Comparison of ENCODE assay signal across 8 mouse cellular contexts in the genomic region with DNA sequence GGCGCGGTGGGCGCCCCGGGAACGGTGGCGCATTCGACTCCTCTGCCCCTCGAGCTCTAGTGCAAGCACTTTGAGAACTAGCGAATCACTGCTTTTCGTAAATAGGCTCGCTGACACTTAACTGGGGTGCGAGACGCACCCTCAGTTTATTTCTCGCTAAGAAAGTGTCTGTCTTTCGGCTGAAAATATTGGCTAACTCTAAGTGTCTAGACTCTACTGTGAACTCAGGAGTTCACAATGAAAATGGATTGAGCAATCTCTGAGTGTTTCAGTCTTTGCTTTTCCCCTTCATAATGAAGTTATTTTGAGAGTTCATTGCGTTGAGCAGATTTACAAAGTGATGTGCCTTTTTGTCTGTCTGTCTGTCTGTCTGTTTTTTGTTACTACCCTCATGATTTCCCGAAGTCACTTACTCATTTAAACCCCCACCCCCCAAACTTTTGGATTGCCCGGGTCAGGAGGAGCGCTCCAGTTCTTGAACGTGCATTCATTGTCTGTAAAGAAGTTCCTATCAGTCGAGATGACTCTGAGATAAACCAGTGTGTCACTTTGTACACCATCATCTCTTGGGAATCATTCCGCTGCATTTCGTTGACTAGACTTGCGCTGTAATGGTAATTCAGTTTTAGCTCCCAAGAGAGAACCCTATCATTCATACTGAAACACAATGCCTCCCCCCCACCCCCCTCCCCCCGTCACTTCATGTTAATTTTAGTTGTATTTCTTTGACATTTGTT. TPM values are rescaled to one million over a fixed set of nuclear protein-coding genes. Genes with fewer than 3 reads are reported as not detected.
DNase-seq lines count a peak whose midpoint lies in the region; ATAC-seq and TF ChIP-seq lines count a peak whose summit lies in the region.

No protein-coding gene starts in this region.

- H3K27ac ChIP-seq in liver, adult 2 months (replicated peaks; ENCODE audit: insufficient read depth, low read depth, low read length), result peak overlapping the region; percentile 72
- peak overlapping the region; percentile 93 for H3K27ac ChIP-seq in midbrain, embryonic 15.5 days

- no peak for TF ChIP-seq POLR2A in liver, adult 2 months (IDR thresholded peaks at IDR 0.05; ENCODE audit: extremely low read depth, insufficient read depth, low read length)

- no peaks in the 10 kb centered on the region for H3K9me3 ChIP-seq in midbrain, embryonic 15.5 days

- no peak for TF ChIP-seq CTCF in liver, adult 2 months (IDR thresholded peaks at IDR 0.05; ENCODE audit: low read depth, low read length)

- DNase-seq in liver, adult 2 months (ENCODE audit: extremely low read depth, low read depth, low spot score), result peak; percentile 79
- DNase-seq in liver, result no peak
- DNase-seq in embryo, embryonic 10 days (ENCODE audit: low spot score), result peak; percentile 35
- DNase-seq in induced T-regulatory cell, adult 2 months (ENCODE audit: low read depth), result peak; percentile 68
- DNase-seq in gastrocnemius, postnatal 10 days, result no peak
- no peak for DNase-seq in adrenal gland, postnatal 10 days
- DNase-seq in natural killer cell, adult 2 months (ENCODE audit: low spot score in 2 of 2), result no peak

- H3K4me2 ChIP-seq in midbrain, embryonic 15.5 days, result peak overlapping the region; percentile 94

- H3K27me3 ChIP-seq in liver, adult 2 months (ENCODE audit: control insufficient read depth, insufficient read depth, low read length), result no peaks in the 10 kb centered on the region
- no peaks in the 10 kb centered on the region for H3K27me3 ChIP-seq in midbrain, embryonic 15.5 days (replicated peaks)

- H3K4me1 ChIP-seq in liver, adult 2 months (ENCODE audit: control insufficient read depth, insufficient read depth, low read length), result peaks cover 20% of the 10 kb centered on the region
- peaks cover 15% of the 10 kb centered on the region for H3K4me1 ChIP-seq in midbrain, embryonic 15.5 days

- WGBS in liver, adult 2 months, result 4% methylated on average over 24 of the region's 25 CpGs
- WGBS in midbrain, embryonic 15.5 days, result under 1% methylated on average over 25 of the region's 25 CpGs

- H3K36me3 ChIP-seq in liver, adult 2 months (ENCODE audit: control insufficient read depth, insufficient read depth, low read length), result no peaks in the 10 kb centered on the region
- no peaks in the 10 kb centered on the region for H3K36me3 ChIP-seq in midbrain, embryonic 15.5 days (replicated peaks)

- peaks cover 21% of the 10 kb centered on the region; the same call in 1 of the 2 replicates for H3K79me2 ChIP-seq in liver, adult 2 months (ENCODE audit: control insufficient read depth, insufficient read depth, low read length)

- H3K4me3 ChIP-seq in liver, adult 2 months (ENCODE audit: insufficient read depth, low read depth, low read length), result peak overlapping the region; percentile 80
- peak overlapping the region; percentile 93 for H3K4me3 ChIP-seq in midbrain, embryonic 15.5 days

- ATAC-seq in midbrain, embryonic 15.5 days (replicated peaks), result no peak

- peak overlapping the region; percentile 91 for H3K9ac ChIP-seq in liver, adult 2 months (ENCODE audit: low read depth, low read length)
- H3K9ac ChIP-seq in midbrain, embryonic 15.5 days, result peak overlapping the region; percentile 85

RNA-seq across cellular contexts. Expression of a gene that starts 1.0 kb away (rescaled TPM):
- total RNA-seq in liver, adult 2 months (2014; rRNA removed), result 76.2 and 92.1 TPM in 2 replicates
- polyA plus RNA-seq in liver, adult 2 months (2012; rRNA removed), result 7.4 and 8.5 TPM in 2 replicates
- polyA plus RNA-seq in midbrain, embryonic 15.5 days (2015; fragmentation: Nextera tagmentation; extraction: Ambion mirVana), result 14.3 and 16.1 TPM in 2 replicates
- 10 to 100 TPM; 65.5 to 73.5 TPM for total RNA-seq in gastrocnemius, postnatal 10 days (2021)
- total RNA-seq in adrenal gland, postnatal 10 days (2021), result 10 to 100 TPM; 54.7 to 66.6 TPM

Comparison
In these comparisons a context has a peak if more than half of its experiments do, and no peak if none do; other contexts are left out.
1. DNase-seq: peak in liver, adult 2 months (single experiment), embryo, embryonic 10 days (single experiment) and induced T-regulatory cell, adult 2 months (single experiment); none in liver (single experiment), gastrocnemius, postnatal 10 days (single experiment), adrenal gland, postnatal 10 days (single experiment) and natural killer cell, adult 2 months (0 of 2).